Mouse (Mus musculus) right cerebral cortex, adult 18-20 months (tissue): Measurements from ENCODE around the gene Sez6l.

Experiments used
- DNase-seq: peaks from one replicate; pipeline ENCODE4 v3.0.0; 2022; ENCODE audit warnings: mixed read lengths

Sez6l gene

DNA sequence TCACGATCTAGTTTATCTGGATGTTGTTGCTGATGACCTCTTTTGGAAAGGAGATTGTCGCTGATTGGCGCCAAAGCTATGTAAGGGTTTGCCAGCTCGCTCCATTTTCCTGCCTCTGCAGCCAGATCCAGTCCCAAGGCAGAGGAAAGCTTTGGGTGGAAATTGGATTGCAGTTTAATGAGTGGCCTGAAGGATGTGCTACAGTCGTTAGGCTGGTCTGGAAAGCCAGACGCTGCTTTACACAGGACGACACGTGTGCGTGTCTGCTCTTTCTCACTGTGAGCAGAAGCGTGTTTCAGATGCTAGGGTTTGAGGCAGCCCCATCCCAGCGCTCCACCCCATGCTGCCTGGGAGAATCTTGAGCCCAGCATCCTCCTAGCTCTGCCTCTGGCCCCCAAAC lies 85.5 kb downstream of the Sez6l start:
- DNase-seq = no peak

DNA sequence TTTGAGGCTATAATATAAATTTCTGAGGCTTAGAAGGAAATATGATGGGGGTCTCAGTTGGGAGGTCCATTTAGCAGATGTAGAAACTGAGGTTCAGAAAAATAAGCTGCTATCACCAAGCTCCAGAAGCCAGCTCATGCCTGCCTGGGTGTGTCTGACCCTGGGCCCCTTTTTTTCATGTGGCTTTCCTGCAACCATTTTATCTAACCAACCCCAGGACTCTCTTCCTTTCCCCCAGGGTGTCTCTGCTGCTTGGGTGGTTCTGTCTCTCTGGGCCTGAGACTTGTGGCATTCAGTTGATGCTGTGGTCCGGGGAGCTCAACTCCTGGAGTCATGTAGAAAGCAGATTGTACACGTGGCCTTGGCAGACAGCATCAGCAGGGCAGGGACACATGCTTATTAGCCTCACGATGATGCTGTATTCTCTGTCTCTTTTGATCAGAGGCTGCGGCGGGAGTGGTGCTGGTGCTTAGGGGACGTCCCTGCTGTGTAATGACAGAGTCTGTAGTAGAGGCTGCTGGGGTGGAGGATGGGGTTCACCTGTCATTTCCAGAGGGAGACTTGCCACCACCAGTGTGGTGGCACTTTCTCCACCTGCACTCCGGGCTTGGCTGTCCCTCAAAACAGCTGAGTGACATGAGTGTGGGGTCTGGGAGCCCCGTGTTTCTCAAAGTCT lies 88.7 kb downstream of the Sez6l start:
- DNase-seq = no peak

DNA sequence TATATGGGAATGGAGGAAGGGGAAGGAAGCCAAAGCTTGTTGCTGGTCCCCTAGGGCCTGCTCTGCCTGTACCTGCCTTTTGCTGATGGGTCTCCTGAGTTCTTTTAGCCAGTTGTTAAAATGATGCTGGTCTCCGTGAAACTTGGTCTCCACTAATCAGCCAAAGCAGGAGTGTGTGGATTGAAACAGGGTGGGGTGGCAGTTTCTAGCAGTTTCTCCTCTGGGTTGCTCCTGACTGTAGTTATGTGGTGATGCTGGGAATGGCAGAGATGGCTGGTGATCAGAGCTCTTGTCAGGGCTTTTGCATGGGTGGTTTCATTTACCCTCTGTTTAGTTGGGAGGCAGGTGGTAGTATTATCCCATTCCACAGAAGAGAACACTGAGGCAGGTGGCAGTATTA lies 89.5 kb downstream of the Sez6l start:
- DNase-seq = no peak

DNA sequence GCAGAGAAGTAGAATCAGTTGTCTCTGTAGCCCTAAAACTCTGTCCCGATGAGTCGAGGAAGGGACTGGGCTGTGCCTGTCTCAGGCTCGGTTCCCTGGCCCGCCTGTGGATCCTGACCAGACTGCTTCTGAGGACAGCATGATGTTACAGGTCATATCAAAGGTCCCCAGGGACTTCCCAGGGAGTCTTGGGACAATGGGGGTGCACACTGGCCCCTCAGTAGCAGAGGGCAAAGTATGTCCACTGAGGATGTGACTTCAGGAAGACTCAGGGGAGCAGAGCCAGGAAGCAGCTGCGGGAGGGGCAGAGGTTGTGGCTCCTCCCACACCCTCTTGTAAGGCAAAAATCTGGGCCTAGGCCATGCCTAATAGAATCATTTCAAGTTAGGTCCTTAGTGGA lies 90.6 kb downstream of the Sez6l start:
- DNase-seq = no peak

DNA sequence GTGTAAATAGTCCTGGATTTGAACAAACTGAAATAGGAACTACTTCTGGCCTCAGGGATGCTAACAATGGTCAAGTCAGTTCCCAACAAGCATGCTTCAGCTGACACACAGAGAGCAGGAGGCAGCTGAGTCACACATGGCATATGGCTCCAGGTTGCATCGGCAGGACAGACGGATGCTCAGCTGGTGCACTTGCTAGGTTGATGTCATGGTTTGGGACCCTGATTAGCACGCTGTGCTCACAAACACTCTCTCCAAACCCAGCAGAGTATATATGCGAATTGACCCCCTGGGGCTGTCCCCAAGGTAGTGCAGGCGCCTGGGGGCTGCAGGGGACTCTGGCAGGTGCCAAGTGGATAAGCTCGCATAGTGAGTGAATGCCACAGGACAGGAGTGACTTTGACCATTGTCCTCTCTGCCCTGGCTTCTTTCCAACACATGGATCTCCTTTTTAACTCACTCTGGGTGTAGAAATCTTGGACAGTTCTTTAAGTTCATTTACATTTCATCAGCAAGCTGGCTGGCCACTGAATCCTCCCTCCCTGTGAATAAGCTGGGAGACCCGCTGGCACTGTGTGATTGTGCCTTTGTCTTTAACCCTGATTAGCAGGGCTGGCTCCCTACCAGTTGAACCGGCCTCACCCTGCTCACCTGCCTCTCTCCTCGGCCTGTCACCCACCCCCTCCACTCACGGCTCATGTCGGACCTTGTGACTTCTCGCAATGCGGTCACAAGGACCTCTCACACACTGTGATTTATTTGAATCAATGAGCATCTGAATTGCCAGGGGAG lies 91.9 kb downstream of the Sez6l start:
- no peak for DNase-seq

DNA sequence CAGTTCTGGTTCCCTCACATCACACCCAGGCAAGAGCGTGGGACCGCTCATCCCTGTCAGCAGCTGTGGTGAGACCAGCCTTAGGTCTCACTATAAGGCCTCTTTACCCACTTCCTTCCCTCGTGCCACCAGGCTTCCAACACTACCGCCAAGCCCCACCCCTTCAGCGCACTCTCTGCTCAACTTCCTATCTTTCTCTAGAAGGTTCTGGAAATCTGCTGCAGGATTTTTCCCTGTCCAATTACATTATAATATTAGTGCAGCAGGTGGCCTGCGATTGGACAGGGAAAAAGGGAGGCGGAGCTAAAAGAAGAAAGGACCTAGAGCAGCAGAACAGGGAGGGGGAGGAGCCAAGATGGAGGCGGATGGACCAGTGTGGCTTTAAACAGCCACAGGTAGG lies 94.0 kb downstream of the Sez6l start:
- DNase-seq = no peak

DNA sequence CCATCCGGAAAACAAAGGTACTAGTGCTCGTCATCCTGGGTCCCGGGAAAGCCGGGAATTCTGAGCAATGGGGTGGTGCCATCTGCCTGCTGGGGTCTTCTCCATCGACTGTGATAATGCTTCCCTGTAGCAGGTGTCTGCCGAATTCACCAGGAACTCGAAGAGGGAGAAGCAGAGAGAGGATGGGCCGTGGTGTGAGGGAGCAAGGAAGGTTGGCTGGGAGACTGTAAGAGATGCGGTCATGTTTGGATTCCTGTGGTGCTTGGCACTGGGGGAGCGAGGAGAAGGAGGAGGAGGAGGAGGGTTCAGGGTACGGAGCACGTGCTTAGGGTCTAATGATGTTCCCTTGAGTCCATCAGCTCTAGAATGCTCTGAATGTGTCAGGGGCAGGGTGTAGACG lies 94.4 kb downstream of the Sez6l start:
- no peak for DNase-seq

DNA sequence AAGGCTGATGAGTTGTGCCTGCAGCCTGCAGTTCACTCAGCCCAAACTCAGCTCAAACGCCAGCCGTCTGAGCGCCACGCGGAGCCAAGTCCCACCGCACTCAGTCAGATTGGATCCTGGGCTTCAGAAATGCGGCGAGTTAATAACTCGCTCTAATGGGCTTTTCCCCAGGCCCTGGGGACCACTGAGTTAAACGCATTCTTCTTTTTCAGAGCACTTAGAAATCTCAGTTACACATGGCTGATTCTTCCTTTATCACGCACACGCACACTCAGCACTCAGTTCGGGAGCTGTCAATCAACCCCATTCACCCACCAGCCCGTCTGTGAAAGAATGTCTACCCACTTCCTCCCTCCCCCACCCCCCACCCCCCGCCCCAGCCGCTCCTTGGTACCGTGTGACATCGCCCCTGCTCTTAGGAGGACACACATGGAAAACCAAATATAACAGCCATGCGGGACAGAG lies 95.0 kb downstream of the Sez6l start:
- DNase-seq = no peak

DNA sequence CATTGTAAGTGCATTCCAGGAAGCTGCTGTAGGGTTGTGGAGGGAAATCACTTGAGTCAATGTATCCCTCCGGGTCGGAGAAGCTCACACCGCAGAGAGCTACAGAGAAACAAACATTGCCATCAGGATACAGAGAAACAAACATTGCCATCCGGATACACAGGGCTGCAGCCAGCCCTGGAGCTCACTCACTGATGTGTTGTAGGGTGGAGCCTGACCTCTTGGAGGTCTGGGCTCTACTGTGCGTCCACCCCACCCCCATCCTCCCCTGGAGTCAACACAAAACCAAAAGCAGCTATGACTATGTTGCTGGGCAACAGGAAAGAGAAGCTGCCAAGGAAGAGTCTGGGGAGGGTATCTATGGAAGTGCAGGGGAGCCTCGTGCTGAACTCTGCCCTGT lies 103.5 kb downstream of the Sez6l start:
- DNase-seq = no peak

DNA sequence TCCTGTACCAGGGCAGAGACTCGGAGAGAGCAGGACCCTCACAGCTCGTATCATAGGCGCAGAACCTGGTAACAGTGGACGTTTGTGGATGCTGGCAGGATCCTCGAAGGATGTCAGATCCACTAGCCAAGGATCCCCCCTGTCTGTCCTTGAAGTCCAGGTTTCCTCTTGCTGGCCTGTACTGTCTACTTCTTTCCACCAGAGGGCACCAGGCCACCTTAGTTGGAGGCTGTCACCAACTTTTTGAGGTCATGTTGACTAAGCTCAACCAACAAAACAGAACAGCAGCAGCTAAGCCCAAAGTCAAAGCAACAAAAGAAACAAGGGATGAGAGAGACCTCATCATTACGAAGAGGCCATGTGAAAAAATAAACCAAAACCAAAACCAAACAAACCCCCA lies 106.8 kb downstream of the Sez6l start:
- peak; percentile 68 for DNase-seq

DNA sequence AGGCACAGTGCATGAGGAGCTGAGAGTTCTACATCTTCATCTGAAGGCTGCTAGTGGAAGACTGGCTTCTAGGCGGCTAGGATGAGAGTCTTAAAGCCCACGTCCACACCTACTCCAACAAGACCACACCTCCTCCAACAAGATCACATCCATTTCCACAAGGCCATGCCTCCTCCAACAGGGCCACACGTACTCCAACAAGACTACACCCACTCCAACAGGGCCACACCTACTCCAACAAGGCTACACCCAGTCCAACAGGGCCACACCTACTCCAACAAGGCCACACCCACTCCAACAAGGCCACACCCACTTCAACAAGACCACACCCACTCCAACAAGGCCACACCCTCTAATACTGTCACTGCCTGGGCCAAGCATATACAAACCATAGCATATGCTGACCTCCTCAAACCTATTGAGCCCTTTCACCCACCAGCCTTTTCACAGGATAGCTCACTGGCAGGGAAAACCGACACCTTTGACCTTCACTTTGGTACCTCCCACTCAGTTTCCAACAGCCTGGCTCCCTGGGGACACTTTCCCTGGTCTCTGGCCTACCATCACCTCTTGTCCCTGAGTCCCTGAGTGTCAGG lies 107.9 kb downstream of the Sez6l start:
- DNase-seq = no peak

DNA sequence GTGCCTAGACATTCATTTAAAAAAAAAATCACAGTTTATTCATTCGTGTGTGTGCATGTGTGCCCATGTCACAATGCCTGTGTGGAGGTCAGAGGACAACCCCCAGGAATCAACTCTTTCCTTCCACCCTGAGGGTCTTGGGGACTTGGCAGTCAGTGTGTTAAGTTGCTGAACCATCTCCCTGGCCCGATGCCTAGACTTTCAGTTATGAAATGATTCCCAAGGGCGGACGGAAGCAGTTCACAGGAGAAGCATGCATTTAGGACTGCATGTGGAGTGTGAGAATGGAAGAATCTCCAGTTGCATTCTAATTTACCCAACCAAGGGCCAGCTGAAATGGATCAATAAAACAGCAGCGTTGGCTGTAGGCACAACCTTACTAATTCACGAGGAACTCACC lies 110.7 kb downstream of the Sez6l start:
- no peak for DNase-seq

DNA sequence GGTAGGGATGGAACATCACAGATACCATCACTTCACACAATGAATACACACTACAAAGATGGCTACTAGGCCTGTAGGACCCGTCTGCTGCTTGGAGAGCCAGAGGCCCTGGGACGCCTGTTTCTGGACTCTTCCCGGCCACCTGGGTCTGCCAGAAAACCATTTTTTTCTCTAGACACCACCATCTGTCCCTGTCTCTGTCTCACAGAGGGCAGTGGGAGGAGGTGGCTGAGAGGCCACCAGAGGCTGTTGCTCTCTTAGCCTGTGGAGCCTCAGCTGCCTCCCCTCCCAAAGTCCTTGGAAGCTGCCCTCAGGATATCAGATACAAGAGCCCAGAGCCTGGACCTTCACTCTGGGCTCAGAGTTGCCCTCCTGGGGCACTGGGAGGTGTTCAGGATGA lies 117.1 kb downstream of the Sez6l start:
- DNase-seq = no peak

DNA sequence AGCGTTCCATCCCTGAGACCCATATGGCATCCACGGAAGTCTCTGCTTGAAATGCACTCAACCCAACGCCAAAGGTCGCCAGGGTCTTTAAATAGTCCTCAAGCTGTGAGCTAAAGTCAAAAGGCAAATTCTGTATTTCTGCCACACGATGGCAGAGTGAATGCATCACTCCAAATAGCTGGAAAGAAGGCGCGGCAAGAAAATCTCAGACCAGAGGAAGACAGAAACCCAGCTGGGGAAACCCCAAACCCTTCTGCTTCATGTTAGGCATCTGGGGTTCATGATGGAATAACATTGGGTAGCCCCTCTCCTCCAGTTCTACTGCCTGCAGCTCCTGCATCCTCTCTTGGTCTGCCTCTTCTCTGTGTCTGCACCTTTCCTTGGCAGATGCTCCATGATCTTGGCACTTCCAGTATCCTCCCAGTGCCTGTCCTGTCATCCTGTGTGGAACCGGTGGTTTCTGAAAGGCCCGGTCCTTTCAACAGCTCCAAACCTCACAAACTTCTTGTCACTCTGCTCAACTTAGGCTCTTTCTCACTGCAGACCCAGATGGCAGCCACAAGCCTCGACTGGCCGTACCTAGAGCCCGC lies 121.9 kb downstream of the Sez6l start:
- DNase-seq = no peak

DNA sequence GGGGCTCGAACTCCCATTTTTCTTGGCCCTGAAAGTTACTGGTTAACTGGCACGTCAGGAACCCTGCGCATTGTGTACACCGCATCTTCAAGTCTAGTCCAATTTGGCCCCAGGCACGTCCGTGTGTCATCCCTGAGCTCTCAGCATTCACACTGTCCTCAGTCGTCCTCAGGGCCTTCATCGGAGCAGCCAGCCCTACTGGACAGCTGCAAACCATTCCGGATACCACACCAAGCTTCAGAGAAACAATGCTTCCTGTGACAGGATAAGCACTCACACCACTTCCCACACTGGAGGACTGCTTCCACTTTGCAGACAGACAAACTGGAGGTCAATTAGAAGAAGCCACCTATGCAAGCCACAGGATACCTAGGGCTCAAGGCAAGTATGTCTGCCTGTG lies 123.9 kb downstream of the Sez6l start:
- no peak for DNase-seq

DNA sequence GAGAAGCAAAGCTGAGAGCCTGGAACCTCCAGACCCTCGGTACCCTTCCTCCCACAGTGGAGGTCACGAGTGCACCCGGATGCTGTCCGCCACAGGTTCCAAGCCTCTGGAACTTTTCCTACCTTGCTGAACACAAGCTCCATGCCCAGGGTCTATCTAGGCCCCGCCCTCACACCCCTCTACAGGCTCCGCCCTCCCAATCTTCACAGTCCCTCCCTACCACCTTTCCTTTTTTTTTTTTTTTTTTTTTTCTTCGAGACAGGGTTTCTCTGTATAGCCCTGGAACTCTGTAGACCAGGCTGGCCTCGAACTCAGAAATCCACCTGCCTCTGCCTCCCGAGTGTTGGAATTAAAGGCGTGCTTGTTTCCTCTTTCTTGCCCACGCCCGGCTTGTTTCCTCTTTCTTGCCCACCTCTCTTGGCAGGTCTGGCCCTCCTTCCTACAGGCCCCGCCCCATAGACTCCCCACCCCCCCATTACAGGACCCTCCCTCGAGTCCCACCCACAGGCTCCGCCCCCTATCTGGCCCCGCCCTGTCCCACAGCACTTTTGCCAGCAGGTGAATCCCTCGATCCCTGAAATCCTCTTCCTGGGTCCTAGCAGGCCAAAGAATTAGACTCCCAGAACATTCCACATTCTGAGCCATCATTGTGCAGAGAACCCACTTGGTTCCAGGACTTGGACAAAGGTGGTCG lies 128.1 kb downstream of the Sez6l start, which contains the start of gene Gm6588:
TSS of gene Gm6588 (plus strand) at position 680 of the 694 bp plus-strand sequence.
- DNase-seq = no peak

DNA sequence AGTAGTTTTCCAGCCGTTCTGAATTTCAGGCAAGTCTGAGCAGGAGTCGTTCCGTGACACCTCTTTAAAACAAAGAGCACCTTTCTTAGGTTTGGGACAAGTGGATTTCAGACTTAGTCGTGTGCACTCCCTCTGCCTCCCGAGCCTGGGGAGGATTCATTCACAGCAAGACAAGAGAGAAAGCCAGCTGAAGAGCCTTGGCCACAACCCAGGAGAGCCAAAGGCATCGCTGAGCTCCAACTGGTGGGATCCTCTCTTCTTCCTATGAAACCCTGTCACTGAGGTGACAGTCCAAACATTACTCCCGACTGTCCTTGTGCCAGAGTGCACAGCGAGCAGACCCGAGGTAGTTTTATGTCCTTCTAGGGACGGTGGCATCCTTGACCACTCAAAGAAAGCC lies 138.4 kb downstream of the Sez6l start:
- DNase-seq = no peak

DNA sequence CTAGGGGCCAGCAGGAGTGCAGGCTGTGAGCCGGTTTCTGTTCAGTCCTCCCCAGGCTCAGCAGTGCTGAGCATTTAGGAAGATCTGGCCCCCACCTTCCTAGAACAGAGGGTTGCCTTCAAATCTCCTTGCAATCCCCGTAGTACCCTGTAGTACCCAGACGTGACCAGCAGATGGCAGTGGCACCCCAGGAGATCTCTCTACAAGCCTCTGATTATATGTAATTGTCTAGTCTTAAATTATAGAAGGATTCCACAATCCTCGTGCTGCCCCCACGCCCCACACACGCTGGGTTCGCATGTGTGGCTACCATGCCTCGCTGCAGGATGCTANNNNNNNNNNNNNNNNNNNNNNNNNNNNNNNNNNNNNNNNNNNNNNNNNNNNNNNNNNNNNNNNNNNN lies 144.0 kb downstream of the Sez6l start:
- peak; percentile 80 for DNase-seq

DNA sequence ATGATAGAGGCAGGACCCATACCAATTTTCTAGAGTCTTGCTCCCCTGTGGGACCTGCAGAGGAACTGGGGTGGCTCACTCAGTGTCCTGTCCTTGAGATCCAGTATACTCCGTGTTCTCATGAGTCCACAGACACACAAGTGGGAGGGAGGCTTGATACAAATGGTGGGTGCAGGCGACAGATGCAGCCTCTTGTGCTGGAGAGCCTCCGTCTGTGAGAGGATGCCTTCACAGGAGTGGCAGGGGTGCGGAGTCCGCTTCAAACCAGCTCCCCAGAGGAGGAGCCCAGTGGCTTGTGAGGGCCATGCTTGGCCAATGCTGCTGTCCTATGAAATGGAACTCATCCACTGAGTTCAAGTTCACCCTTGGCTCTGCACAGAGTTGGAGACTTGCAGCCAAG lies 145.0 kb downstream of the Sez6l start:
- DNase-seq = peak; percentile 46

DNA sequence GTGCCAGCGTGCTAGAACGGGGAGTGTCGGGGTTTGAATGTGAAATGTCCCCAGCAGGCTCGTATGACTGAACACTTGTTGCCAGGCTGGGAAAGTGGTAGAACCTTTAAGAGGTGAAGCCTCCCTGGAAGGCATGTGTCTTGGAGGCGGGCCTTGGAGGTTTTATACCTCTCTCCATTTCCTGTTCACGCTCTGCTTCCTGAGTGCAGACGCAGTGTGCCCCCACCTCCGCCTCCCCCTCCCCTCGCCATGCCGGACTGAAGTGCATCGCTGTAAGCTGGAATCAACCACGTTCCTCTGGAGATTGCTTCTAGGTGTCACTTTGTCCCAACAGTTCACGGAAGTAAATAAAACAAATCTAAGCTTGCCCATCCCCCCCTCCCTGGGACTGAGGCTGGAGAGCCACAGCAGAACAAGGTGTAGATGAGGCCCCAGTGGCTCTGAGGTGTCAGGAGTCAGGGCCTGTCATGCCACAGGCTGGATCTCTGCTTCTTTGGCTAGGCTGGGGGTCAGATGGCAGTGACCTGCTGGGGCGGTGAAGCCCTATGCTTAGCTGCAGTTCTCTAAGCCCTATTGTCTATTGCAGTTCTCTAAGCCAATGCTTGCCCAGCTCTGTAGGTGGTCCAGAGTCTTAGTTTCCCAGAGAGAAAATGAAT lies 145.7 kb downstream of the Sez6l start:
- DNase-seq = no peak

DNA sequence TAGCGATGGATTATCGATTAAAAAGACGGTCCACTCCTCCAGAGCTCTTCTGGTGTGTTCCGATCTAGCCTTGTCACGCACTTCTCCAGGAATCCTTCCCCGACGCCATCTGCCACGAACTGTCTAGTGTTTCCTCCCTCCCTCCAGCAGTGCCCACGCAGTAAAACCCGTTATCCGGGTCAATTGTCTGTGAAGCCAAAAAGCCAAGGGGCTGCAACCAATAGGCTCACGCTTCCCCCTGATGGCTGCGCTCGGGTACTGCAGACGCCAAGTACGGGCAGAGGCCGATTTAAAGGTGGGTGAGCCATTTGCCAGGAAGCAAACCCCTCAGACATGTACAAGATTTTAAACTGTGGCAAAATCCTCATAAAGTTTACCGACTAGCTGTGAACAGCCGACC lies 148.0 kb downstream of the Sez6l start:
- DNase-seq = peak; percentile 58

DNA sequence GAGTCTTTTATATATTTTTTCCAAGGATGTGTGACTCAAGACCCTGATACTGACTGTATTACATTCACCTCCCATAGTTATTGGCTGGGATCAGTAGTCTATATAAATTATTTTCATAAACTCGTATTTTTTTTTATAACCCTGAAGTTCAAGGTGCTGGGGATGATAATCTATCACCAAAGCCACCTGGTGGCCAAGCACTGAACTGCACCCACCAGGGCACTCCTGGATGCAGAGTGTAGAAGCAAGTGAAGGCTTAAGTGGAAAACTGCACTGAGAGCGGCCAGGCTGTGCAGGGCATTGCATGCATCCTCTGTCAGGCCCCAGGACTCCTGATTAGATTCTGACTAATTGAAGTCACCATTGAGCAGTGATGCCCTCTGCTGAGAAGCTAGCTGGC lies 149.7 kb downstream of the Sez6l start:
- DNase-seq = peak; percentile 63

DNA sequence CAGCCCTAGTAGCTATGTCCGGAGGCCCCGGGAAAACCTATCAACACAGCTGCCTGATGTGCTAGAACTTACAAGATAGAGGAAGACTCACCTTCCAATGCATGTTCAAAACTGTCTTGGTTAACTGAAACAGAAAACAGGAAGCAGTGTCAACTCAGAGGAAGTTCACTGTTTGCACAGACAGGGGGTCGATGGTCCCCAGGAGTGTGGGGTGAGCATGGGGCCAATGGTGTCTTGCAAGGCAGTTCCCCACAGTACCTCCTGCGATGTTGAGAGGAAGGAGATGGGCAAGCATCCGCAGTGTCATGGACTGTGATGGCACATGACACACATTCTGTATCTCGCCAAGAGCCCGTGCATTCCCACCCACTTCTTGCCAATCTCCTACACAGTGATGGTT lies 150.3 kb downstream of the Sez6l start:
- no peak for DNase-seq
